Mouse (Mus musculus) embryonic fibroblast, embryonic 13.5 days (primary cell): ENCODE measurements at regions not wholly inside any gene's neighbourhood (a gene's known extent, or its start where the extent isn't known, plus 50 kb on each side); places are given as distances from the start of the nearest gene placed in this dataset.

Source experiments
- H3K27ac ChIP-seq: 2 replicates; pipeline ENCODE4 v1.5.1; 2012; ENCODE audit warnings: low read length, control low read depth, inconsistent platforms; ENCODE audit not compliant: insufficient read depth
- H3K4me1 ChIP-seq: 2 replicates; pipeline ENCODE4 v1.6.1; 2011; ENCODE audit warnings: low read length; ENCODE audit not compliant: control insufficient read depth, insufficient read depth
- H3K4me3 ChIP-seq: 2 replicates; pipeline ENCODE4 v1.5.1; 2011; ENCODE audit warnings: mild to moderate bottlenecking, control low read depth, low read length; ENCODE audit not compliant: insufficient read depth
- CTCF ChIP-seq: IDR thresholded peaks from 2 replicates; pipeline ENCODE4 v1.5.1; 2011; ENCODE audit warnings: mild to moderate bottlenecking, control low read depth, low read length, moderate library complexity, borderline replicate concordance; ENCODE audit not compliant: insufficient read depth
- POLR2A ChIP-seq: IDR thresholded peaks from 2 replicates; pipeline ENCODE4 v1.6.1; 2011; ENCODE audit warnings: low read depth, mild to moderate bottlenecking, control low read depth, low read length, moderate library complexity

DNA sequence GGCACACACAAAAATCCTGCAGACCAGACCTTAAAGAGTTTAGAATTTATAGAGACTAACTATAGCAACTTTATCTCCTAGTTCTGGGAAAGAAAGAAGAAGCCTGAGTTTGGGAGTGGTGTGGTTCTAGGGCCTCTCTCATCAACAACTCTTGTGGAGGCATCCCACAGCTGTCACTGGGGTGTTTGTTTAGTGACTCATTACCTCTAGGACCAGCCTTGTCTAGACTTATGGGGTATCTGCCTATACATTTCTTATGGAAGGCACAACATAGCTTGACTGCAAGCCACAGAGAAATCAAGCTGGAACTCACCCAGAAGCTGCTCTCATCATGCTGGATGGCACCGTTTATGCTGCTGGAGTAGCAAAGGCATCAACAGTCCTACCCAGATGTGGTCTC lies 171.9 kb upstream of the Spaca1 start:
- TF ChIP-seq POLR2A = no peak
- no peak for TF ChIP-seq CTCF
- peaks cover 7% of the 10 kb centered on the region for H3K4me1 ChIP-seq
- H3K27ac ChIP-seq = peak overlapping the region; percentile 1; the same call in 1 of the 2 replicates
- H3K4me3 ChIP-seq = no peak overlapping the region

- Histone ChIP-seq H3K4me3 (no peak overlapping the region), H3K4me1 (peaks cover 11% of the 10 kb centered on the region), H3K27ac (peak overlapping the region; percentile 89)
- TF ChIP-seq POLR2A (no peak), CTCF (no peak)
Observed at GRCm38 (mm10) chr4:34226089-34226840, 176.3 kb upstream of the Spaca1 start.

DNA sequence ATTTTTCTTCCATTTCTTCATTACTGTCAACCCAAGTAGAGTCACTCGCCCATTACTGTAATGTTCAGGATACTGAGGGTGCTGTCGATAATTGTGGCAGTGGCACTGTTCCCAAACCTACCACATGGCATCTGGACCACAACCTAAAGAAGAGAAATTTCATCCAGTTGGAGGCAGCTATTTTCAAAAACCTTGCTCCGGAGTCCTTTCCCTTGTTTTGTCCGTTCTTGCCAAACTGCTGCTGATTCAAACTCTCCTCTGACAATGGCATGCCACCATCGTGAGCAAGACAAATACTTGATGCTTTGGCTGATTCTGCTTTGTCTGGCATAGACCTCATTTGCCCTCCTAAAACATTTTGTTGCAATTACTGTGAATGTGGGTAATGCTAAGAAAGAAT lies 176.9 kb upstream of the Spaca1 start:
- H3K4me3 ChIP-seq = no peak overlapping the region
- TF ChIP-seq POLR2A (no peak), CTCF (no peak)
- H3K27ac ChIP-seq = peak overlapping the region; percentile 89
- peaks cover 11% of the 10 kb centered on the region for H3K4me1 ChIP-seq

- Histone ChIP-seq H3K4me3 (no peak overlapping the region), H3K4me1 (peaks cover 11% of the 10 kb centered on the region), H3K27ac (no peak overlapping the region)
- TF ChIP-seq POLR2A (no peak), CTCF (no peak)
Observed at GRCm38 (mm10) chr4:34227611-34228010, 177.6 kb upstream of the Spaca1 start.

GRCm38 (mm10) chr4:34231270-34231669 lies 181.3 kb upstream of the Spaca1 start:
- Histone ChIP-seq H3K27ac (no peak overlapping the region), H3K4me1 (peaks cover 7% of the 10 kb centered on the region), H3K4me3 (no peak overlapping the region)
- no peak for TF ChIP-seq POLR2A
- TF ChIP-seq CTCF = peak; percentile 87

- no peak for TF ChIP-seq POLR2A
- no peak for TF ChIP-seq CTCF
- no peak overlapping the region for H3K27ac ChIP-seq
- no peak overlapping the region for H3K4me3 ChIP-seq
- H3K4me1 ChIP-seq = no peaks in the 10 kb centered on the region
Observed at GRCm38 (mm10) chr4:34234204-34234603, 184.2 kb upstream of the Spaca1 start.

- no peak for TF ChIP-seq CTCF
- no peak for TF ChIP-seq POLR2A
- no peak overlapping the region for H3K4me3 ChIP-seq
- no peaks in the 10 kb centered on the region for H3K4me1 ChIP-seq
- H3K27ac ChIP-seq = no peak overlapping the region
Observed at GRCm38 (mm10) chr4:34234645-34235044, 184.7 kb upstream of the Spaca1 start.

DNA sequence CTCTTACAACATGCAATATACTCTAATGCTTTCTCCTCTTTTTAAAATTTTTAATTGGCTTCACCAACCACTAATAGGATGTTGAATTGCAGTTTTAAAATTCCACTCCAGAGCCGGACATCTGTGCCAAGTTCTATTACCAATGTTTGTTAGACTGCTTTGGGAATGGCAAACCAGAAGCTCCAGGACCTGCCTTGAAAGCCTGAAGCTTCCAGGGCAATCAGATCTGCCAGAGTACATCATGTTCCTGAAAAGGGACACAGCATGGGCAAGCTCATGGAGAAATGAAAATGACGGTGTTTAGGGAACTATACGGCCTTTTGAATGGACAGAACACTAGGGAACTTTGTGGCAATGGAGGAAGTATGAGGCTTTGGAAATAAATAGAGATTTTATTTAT lies 187.8 kb upstream of the Spaca1 start:
- Histone ChIP-seq H3K4me1 (no peaks in the 10 kb centered on the region), H3K27ac (no peak overlapping the region), H3K4me3 (no peak overlapping the region)

DNA sequence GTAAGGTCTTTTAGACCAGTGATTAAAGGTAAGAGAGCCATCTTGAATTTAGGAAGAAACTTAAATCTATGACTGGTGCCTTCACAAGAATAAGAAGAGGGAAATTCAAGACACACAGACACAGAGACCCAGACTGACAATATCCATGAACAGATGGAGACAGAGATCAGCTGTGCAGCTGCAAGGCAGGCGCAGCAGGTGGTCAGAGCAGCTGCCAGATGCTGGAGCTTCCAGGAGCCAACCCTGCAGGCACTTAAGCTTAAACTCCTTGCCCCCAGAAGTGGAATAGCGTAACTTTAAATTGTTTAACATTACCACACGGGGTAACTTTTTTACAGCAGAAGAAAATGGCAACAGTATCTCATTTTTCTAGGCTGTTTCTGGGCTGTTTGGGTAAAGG lies 189.6 kb upstream of the Spaca1 start:
- TF ChIP-seq CTCF (no peak), POLR2A (no peak)
- H3K4me1 ChIP-seq = no peaks in the 10 kb centered on the region
- H3K27ac ChIP-seq = no peak overlapping the region
- H3K4me3 ChIP-seq = no peak overlapping the region

More for the DNA sequence above, 187.8 kb upstream of the Spaca1 start:
- no peak for TF ChIP-seq POLR2A
- TF ChIP-seq CTCF = no peak

DNA sequence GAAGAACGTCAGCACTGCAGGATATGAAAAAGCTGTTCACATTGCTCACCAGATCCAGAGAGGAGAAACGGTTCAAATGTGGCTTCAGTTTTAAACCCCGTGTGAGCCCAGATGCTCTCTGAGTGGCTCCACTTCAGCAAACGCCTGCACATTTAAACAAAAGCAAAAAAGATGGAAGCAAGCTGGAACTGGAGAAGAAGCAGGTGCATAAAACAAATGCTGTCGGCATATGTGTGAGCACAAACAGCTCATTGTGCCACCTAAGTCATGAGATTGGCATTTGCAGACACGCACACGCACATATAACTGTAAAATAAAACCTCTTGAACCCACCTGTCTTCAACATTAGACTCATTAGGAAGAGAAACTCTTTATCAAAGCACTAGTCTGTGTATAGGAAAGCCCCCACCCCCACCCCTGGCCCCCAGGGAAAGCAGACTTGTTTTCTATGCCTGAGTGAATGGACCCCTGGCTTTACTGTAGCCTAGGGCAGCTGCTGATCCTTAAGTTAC lies 191.1 kb upstream of the Spaca1 start:
- Histone ChIP-seq H3K4me1 (no peaks in the 10 kb centered on the region), H3K27ac (no peak overlapping the region), H3K4me3 (no peak overlapping the region)
- TF ChIP-seq POLR2A (no peak), CTCF (no peak)

DNA sequence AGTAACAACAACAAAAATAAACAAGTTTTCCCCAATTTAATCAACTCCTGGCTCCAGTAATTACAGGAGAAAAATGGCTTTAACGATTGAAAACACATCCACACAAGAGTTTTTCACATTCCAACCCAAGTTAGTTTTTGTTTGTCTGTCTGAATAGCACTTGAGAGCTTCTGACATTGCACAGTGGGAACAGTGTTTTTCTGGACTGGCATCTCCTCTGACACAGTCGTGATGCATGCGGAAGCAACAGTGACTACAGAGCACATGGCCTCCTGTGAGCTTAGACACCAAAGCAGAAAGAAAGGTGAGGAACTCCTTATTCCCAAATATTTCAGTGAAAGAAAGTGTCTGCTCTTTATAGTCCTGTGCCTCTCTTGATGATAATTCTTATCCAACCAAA lies 191.7 kb upstream of the Spaca1 start:
- no peaks in the 10 kb centered on the region for H3K4me1 ChIP-seq
- H3K4me3 ChIP-seq = no peak overlapping the region
- no peak overlapping the region for H3K27ac ChIP-seq
- TF ChIP-seq POLR2A (no peak), CTCF (no peak)
